Mouse (Mus musculus) olfactory bulb, adult 2 months (tissue): ENCODE measurements around the gene Olfr804.

Source experiments
- CTCF ChIP-seq: fragments of 200-500 bp; IDR thresholded peaks from 2 replicates; pipeline ENCODE4 v1.5.1; 2012; ENCODE audit warnings: low read depth, mild to moderate bottlenecking, low read length, moderate library complexity; ENCODE audit not compliant: insufficient read depth
- POLR2A ChIP-seq: fragments of 200-500 bp; IDR thresholded peaks from 2 replicates; pipeline ENCODE4 v1.6.1; 2012; ENCODE audit warnings: mild to moderate bottlenecking, low read depth, low read length, moderate library complexity; ENCODE audit not compliant: insufficient read depth

- TF ChIP-seq CTCF (no peak), POLR2A (no peak)
Observed at GRCm38 (mm10) chr10:129741821-129742220, 38.8 kb downstream of the Olfr804 start, which contains the start of gene Olfr806.
